Mouse (Mus musculus): ENCODE data around the gene Rsrp1.
A peak's percentile ranks its signal among the peaks of the same experiment; 100 is the strongest.
"Not testable (repeated sequence)": the region's sequence is repeated elsewhere in the genome, so short reads cannot be mapped to it uniquely, and the experiment has no call there.

Rsrp1 gene

GRCm38 (mm10) chr4:134923258-134924018 is at the start of gene Rsrp1:
TSS of gene Rsrp1 (plus strand) at chr4:134923592.
- DNase-seq = peak; percentile 98 to 99

GRCm38 (mm10) chr4:134876171-134876570 is 47.2 kb upstream of the Rsrp1 start:
- DNase-seq = no peak

GRCm38 (mm10) chr4:134879410-134879981 is 43.9 kb upstream of the Rsrp1 start:
- DNase-seq = peak; percentile 62 to 69

- no peak for DNase-seq
These were observed 43.4 kb upstream of the Rsrp1 start for GRCm38 (mm10) chr4:134880041-134880440.

- peak; percentile 18 to 29 for DNase-seq
These were observed 40.1 kb upstream of the Rsrp1 start for GRCm38 (mm10) chr4:134883266-134883665.

GRCm38 (mm10) chr4:134883808-134884207 is 39.6 kb upstream of the Rsrp1 start:
- DNase-seq = no peak

- no peak for DNase-seq
These were observed 39.0 kb upstream of the Rsrp1 start for GRCm38 (mm10) chr4:134884364-134884763.

- DNase-seq = peak; percentile 52 to 60
These were observed 31.3 kb upstream of the Rsrp1 start for GRCm38 (mm10) chr4:134892096-134892495.

- no peak for DNase-seq
These were observed 26.1 kb upstream of the Rsrp1 start for GRCm38 (mm10) chr4:134897256-134897655.

GRCm38 (mm10) chr4:134901126-134901525 is 22.3 kb upstream of the Rsrp1 start:
- DNase-seq = no peak

- no peak for DNase-seq
These were observed 20.3 kb upstream of the Rsrp1 start for GRCm38 (mm10) chr4:134903046-134903445.

GRCm38 (mm10) chr4:134911406-134911805 is 12.0 kb upstream of the Rsrp1 start:
- not testable (repeated sequence) for DNase-seq

- DNase-seq = peak; percentile 68 to 76
These were observed 10.0 kb upstream of the Rsrp1 start for GRCm38 (mm10) chr4:134913413-134913812.

GRCm38 (mm10) chr4:134914122-134914863 is 9.1 kb upstream of the Rsrp1 start:
- peak in 1 of 2 experiments; percentile 73 for DNase-seq

GRCm38 (mm10) chr4:134914864-134915209 is 8.6 kb upstream of the Rsrp1 start, which contains the start of gene Tmem50a:
TSS of gene Tmem50a (minus strand) at chr4:134915024.
- DNase-seq = peak; percentile 94 to 97

- no peak for DNase-seq
These were observed 8.0 kb upstream of the Rsrp1 start for GRCm38 (mm10) chr4:134915223-134916050.

- no peak for DNase-seq
These were observed 6.2 kb upstream of the Rsrp1 start for GRCm38 (mm10) chr4:134917194-134917593.

- peak; percentile 81 to 90 for DNase-seq
These were observed 5.0 kb upstream of the Rsrp1 start for GRCm38 (mm10) chr4:134918381-134918780.

- DNase-seq = peak; percentile 38 to 42
These were observed 3.5 kb upstream of the Rsrp1 start for GRCm38 (mm10) chr4:134919733-134920540.

- DNase-seq = no peak
These were observed 2.8 kb upstream of the Rsrp1 start for GRCm38 (mm10) chr4:134920631-134921030.

GRCm38 (mm10) chr4:134921703-134922102 is 1.7 kb upstream of the Rsrp1 start:
- DNase-seq = no peak
